Mouse (Mus musculus) E14TG2a.4 (cell line): ENCODE data around the gene Ezr.

Experiments used
- H3K27me3 ChIP-seq: 2 replicates; pipeline ENCODE4 v1.6.1; 2014; ENCODE audit warnings: low read length, control low read depth; ENCODE audit not compliant: insufficient read depth
- H3K36me3 ChIP-seq: 2 replicates; pipeline ENCODE4 v1.6.1; 2014; ENCODE audit warnings: low read length, control low read depth; ENCODE audit not compliant: insufficient read depth
- H3K4me1 ChIP-seq: replicated peaks from 2 replicates; pipeline ENCODE4 v1.6.1; 2014; ENCODE audit warnings: low read depth, low read length, control low read depth
- H3K4me3 ChIP-seq: replicated peaks from 2 replicates; pipeline ENCODE4 v1.5.1; 2014; ENCODE audit warnings: mild to moderate bottlenecking, low read length
- H3K9me3 ChIP-seq: 2 replicates; pipeline ENCODE4 v1.6.1; 2014; ENCODE audit warnings: low read length, control low read depth
- CTCF ChIP-seq: conservative IDR thresholded peaks from 2 replicates; pipeline ENCODE4 v1.5.1; 2014; ENCODE audit warnings: low read length
- NANOG ChIP-seq: IDR thresholded peaks from 2 replicates; pipeline ENCODE4 v1.6.1; 2014; ENCODE audit warnings: borderline replicate concordance, low read length, mixed read lengths
- POU5F1 ChIP-seq: IDR thresholded peaks from 2 replicates; pipeline ENCODE4 v1.6.1; 2014; ENCODE audit warnings: low read length, borderline replicate concordance

Gene Ezr

DNA sequence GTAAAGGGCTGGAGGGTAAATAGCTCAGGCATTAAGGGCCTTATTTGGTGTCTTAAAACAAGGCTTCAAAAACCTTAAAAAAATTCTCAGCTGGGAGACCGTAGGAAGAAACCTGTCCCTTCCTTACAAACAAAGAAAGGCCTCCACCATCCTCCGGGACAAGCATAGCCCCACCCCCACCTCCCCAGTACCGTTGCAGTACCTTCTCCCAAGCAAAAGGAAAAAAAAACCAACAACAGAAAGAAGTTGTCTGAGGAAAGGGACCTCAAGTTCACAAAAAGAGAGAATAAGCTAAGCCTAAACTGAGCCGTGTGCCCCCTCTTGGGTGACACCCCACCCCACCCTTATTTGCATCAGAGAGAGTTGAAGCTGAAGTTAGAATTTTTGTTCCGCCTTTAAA lies 6.0 kb downstream of the Ezr start:
- peak overlapping the region; percentile 90 for H3K4me3 ChIP-seq
- H3K36me3 ChIP-seq: peaks cover 33% of the 10 kb centered on the region
- peaks cover 97% of the 10 kb centered on the region for H3K4me1 ChIP-seq
- TF ChIP-seq POU5F1: no peak
- no peak for TF ChIP-seq CTCF
- TF ChIP-seq NANOG: no peak
- no peaks in the 10 kb centered on the region for H3K9me3 ChIP-seq
- no peaks in the 10 kb centered on the region for H3K27me3 ChIP-seq

DNA sequence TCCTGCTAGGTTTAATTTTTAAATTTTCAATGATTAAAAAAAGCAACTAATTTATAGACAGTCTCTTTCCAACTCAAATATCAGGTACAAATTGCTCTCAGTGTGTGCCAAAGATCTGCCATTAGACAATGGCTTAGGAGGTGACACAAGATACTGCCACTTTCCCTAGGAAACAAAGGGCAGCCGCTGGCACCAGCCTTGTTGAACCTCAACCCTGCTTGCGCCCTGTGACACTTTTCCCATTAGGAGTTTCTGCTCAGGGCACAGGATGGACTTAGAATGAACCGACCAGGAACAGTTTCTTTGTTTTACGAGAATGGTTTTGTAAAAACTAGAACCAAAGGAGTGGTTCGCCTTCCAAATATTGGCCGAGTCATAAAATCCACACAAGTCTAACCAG lies 6.5 kb downstream of the Ezr start:
- no peaks in the 10 kb centered on the region for H3K9me3 ChIP-seq
- peaks cover 38% of the 10 kb centered on the region for H3K36me3 ChIP-seq
- TF ChIP-seq CTCF: no peak
- TF ChIP-seq NANOG: no peak
- TF ChIP-seq POU5F1: no peak
- H3K4me3 ChIP-seq: peak overlapping the region; percentile 90
- H3K27me3 ChIP-seq: no peaks in the 10 kb centered on the region
- H3K4me1 ChIP-seq: peaks cover 97% of the 10 kb centered on the region

DNA sequence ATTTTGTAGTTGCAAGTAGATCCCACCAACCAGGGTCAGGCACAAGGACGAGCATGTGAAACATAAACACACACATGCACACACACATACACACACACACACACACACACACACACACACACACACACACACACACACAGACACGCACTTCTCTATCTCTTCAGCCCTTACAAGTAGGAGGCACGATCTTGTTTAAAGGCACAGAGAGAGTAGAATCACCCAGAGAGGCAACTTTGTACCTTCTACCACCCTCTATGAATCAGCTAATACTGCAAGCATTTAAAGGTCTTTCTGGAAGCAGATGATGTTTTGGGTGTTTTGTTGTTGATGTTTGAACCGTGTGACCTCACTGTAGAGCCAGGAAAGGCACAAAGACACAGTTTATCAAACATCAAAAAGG lies 6.9 kb downstream of the Ezr start:
- H3K4me1 ChIP-seq: peaks cover 96% of the 10 kb centered on the region

DNA sequence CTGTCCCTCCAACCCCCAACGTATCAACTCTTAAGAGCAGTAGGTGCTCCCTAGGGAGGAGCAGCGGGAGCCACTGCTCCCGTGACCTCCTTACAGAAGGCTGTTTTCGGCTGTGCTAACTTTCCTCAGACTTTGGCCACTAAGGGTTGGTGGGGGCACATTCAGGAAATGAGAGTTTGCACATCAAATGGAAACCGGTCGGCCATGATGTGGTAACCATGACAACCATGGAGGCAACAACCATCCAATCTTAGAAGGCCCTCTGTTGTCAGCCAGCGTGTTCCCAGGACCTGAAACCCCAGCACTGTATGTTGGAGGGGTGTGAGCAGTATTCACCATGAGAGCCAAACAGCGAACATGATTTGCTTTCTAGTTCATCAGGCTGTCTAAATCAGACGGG lies 7.4 kb downstream of the Ezr start:
- Histone ChIP-seq H3K36me3 (peaks cover 33% of the 10 kb centered on the region), H3K27me3 (no peaks in the 10 kb centered on the region), H3K9me3 (no peaks in the 10 kb centered on the region), H3K4me1 (peaks cover 94% of the 10 kb centered on the region), H3K4me3 (no peak overlapping the region)
- no peak for TF ChIP-seq CTCF
- TF ChIP-seq NANOG: no peak
- no peak for TF ChIP-seq POU5F1

More for the DNA sequence above, 6.9 kb downstream of the Ezr start:
- Histone ChIP-seq H3K4me3 (no peak overlapping the region; the same call in 1 of the 2 replicates), H3K36me3 (peaks cover 37% of the 10 kb centered on the region), H3K27me3 (no peaks in the 10 kb centered on the region), H3K9me3 (no peaks in the 10 kb centered on the region)
- TF ChIP-seq NANOG (no peak), POU5F1 (no peak), CTCF (no peak)

DNA sequence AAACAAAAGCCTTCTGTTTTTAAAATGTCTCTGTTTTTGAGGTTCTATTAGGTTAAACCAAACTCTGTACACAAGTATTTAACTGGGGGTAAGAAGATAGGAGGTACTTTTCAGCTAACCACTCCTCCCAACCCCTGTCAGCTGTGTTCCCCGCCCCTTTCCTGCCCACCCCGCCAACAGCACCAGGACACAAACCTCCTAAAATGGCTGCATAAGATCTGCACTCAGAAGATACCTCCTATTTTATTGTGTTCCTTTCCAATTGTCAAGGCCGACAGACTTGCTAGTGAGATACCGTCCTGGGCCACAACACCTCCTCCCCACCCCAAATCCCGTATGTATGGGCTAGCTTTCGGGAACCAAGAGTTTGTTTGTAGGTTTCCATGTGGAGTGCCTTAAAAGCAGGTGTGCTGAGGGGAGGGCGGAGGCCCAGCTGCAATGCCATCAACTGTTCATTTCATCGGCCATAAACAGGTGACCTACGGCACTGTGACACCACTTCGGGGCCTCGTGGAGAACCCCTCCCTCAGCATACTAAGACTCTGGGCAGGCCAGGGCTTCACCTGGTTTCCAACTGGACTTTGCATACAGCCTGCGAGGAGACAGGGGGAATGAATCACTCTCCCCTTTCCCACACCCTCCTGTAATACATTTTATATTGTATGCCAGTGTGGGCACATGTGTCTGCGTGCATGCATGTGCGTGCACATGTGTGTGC lies 9.2 kb downstream of the Ezr start:
- Histone ChIP-seq H3K27me3 (no peaks in the 10 kb centered on the region), H3K4me3 (peak overlapping the region; percentile 55), H3K36me3 (peaks cover 44% of the 10 kb centered on the region), H3K9me3 (no peaks in the 10 kb centered on the region), H3K4me1 (peaks cover 93% of the 10 kb centered on the region)
- TF ChIP-seq POU5F1: no peak
- no peak for TF ChIP-seq CTCF
- TF ChIP-seq NANOG: no peak

DNA sequence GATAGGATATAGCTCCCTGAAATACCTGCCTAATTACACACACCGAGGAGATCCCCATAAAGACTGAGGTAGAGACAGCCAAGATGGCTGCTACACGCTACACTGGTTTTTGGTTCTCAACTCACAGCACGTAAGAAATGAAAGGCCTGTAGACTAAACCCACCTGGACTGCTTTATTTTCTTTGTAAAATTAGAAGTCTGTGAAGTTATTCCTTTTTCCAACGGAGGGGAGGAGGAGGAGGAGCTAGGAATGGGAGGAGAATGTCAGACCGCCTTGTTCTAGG lies 10.2 kb downstream of the Ezr start:
- no peak for TF ChIP-seq CTCF
- TF ChIP-seq NANOG: no peak
- TF ChIP-seq POU5F1: no peak
- H3K4me1 ChIP-seq: peaks cover 96% of the 10 kb centered on the region
- peak overlapping the region; percentile 20; the same call in 1 of the 2 replicates for H3K4me3 ChIP-seq
- no peaks in the 10 kb centered on the region for H3K9me3 ChIP-seq
- H3K36me3 ChIP-seq: peaks cover 54% of the 10 kb centered on the region
- H3K27me3 ChIP-seq: no peaks in the 10 kb centered on the region

DNA sequence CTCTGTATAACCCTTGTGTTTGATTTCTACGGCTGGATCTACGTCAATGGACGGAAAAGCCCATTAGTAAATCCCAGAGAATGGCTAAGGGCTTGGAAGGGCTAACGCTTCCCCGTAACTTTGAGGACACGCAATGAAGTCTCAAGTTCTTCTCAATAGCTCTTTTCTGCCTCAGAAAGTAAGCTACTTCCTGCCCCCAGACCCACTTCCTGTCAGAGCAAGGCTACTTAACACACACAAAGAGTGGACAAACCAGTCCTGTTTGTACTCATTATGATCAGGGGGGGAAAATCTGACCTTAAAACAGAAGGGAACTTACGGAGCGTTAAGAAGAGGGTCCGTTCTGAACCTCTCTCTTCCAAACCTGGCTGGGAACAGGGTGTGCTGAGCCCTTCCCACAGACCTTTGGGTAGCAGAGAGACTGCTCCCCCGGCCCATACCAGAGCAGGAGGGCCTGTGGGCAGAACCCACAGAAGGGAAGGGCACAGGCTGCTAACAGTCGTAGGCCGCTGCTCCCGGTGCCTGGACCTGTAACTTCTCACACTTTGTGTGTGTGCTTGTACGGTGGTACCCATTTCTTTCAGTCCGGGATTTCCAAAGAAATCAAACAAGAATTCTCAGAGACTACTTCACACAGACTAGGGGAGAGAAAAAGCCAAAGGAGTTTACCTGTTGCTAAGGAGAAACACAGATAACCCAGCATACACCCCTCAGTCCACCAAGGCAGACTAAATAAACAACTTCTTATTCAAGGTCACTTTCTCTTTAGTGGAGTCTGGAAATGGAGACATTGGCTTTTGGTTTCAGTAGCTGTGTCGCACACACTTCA lies 10.7 kb downstream of the Ezr start:
- no peaks in the 10 kb centered on the region for H3K27me3 ChIP-seq
- no peaks in the 10 kb centered on the region for H3K9me3 ChIP-seq
- H3K4me3 ChIP-seq: peak overlapping the region; percentile 20
- peaks cover 58% of the 10 kb centered on the region for H3K36me3 ChIP-seq
- H3K4me1 ChIP-seq: peaks cover 96% of the 10 kb centered on the region
- TF ChIP-seq NANOG (no peak), CTCF (no peak), POU5F1 (no peak)

DNA sequence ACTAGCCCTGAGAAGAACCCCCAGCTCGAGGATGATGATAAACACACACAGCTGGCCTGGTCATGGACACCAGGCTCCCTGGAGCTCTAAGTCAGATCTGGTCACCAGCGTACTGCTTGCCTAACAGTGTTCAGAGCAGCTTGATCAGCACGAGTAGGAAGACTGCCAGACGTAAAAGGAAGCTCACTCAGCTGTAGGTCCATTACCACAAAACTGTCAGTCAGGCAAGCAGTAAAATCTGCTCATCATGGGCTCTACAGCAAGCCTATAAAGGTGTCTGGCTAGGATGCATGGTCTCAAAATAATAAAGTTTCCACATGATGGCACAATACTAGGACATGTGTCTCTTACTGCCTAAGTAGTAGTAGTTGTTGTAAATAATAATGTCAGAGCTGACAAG lies 13.0 kb downstream of the Ezr start:
- Histone ChIP-seq H3K9me3 (no peaks in the 10 kb centered on the region), H3K36me3 (peaks cover 71% of the 10 kb centered on the region), H3K27me3 (no peaks in the 10 kb centered on the region), H3K4me3 (no peak overlapping the region), H3K4me1 (peaks cover 97% of the 10 kb centered on the region)
- TF ChIP-seq CTCF (no peak), POU5F1 (no peak), NANOG (no peak)
